Mouse (Mus musculus) heart, postnatal 0 days (tissue): ENCODE results near the gene Zar1.

Source experiments
- CTCF ChIP-seq: IDR thresholded peaks from 2 replicates; pipeline ENCODE4 v1.5.1; 2016; ENCODE audit warnings: antibody characterized with exemption, control low read depth, low read depth
- EP300 ChIP-seq: IDR thresholded peaks from 2 replicates; pipeline ENCODE4 v1.6.1; 2016; ENCODE audit warnings: antibody characterized with exemption, low read depth

- peak; percentile 69 for TF ChIP-seq CTCF
- TF ChIP-seq EP300 = no peak
These were observed 20.0 kb upstream of the Zar1 start for GRCm38 (mm10) chr5:72601006-72601405.
